In genomic region chr16:36475530-36475929, GRCm38 (mm10) we compare ENCODE assay signal across 23 mouse cellular contexts. TPM values are rescaled to one million over a fixed set of nuclear protein-coding genes. Genes with fewer than 3 reads are reported as not detected.
DNase-seq lines count a peak whose midpoint lies in the region; ATAC-seq and TF ChIP-seq lines count a peak whose summit lies in the region.
"Had no signal": no experiment of that assay in that cellular context is flagged by ENCODE, and none has a peak within 500 bp of the region (broad histone marks: within the 10 kb centered on the region; RNA-seq: fewer than 3 reads in every experiment).

No protein-coding gene starts in this region.

- TF ChIP-seq CTCF in lung, adult 2 months (IDR thresholded peaks at IDR 0.05; ENCODE audit: insufficient read depth, low read length) = no peak

- no peaks in the 10 kb centered on the region for H3K27me3 ChIP-seq in midbrain, embryonic 11.5 days (ENCODE audit: control insufficient read depth, insufficient read depth, low read length)
- H3K27me3 ChIP-seq in midbrain, embryonic 14.5 days (ENCODE audit: control insufficient read depth, insufficient read depth, low read length) = no peaks in the 10 kb centered on the region
- H3K27me3 ChIP-seq: CH12.LX, Patski had no signal

- H3K4me3 ChIP-seq in midbrain, embryonic 11.5 days (ENCODE audit: low read depth, low read length) = no peak overlapping the region
- no peak overlapping the region for H3K4me3 ChIP-seq in midbrain, embryonic 14.5 days (replicated peaks; ENCODE audit: low read depth, low read length)
- no peak overlapping the region for H3K4me3 ChIP-seq in ES-E14 (ENCODE audit: insufficient read depth in 1 of 2, low read depth in 1 of 2, low read length in 2 of 2, poor library complexity in 1 of 2, severe bottlenecking in 1 of 2)
- no peak overlapping the region for H3K4me3 ChIP-seq in lung, adult 2 months (replicated peaks; ENCODE audit: extremely low read depth, low read depth, low read length)

- no peaks in the 10 kb centered on the region for H3K4me1 ChIP-seq in midbrain, embryonic 11.5 days (ENCODE audit: control insufficient read depth, insufficient read depth, low read length)
- H3K4me1 ChIP-seq in midbrain, embryonic 14.5 days (ENCODE audit: control insufficient read depth, insufficient read depth, low read length) = no peaks in the 10 kb centered on the region
- H3K4me1 ChIP-seq in ES-E14 (ENCODE audit: control insufficient read depth in 2 of 2, insufficient read depth in 2 of 2, low read length in 2 of 2, poor library complexity in 1 of 2) = peaks cover 0 to 10% of the 10 kb centered on the region in 2 experiments; a peak in 2 of 4 replicates
- no peaks in the 10 kb centered on the region for H3K4me1 ChIP-seq in lung, adult 2 months (ENCODE audit: control insufficient read depth, insufficient read depth, low read length)

- H3K4me2 ChIP-seq in midbrain, embryonic 11.5 days = no peak overlapping the region
- no peak overlapping the region for H3K4me2 ChIP-seq in midbrain, embryonic 14.5 days (ENCODE audit: low read length)

- no peak for TF ChIP-seq POLR2A in lung, adult 2 months (IDR thresholded peaks at IDR 0.05; ENCODE audit: borderline replicate concordance, extremely low read depth, low read depth, low read length)

- DNase-seq in midbrain, embryonic 11.5 days (ENCODE audit: low spot score, missing footprints) = peak; percentile 68
- no peak for DNase-seq in midbrain, embryonic 14.5 days
- no peak for DNase-seq in ES-E14 (ENCODE audit: low read depth, low spot score)
- DNase-seq in lung, adult 2 months = no peak
- DNase-seq: adrenal gland, adult 2 months; adrenal gland, adult 8-10 months; adrenal gland, postnatal 10 days; adrenal gland, postnatal 14 days; adrenal gland, postnatal 25 days; adrenal gland, postnatal 36 days; B cell, adult 2 months; cerebellum, adult 11 months; cerebellum, adult 11-12 months; cerebellum, adult 18-20 months; cerebellum, adult 2 months had no signal

- no peak overlapping the region for H3K27ac ChIP-seq in midbrain, embryonic 11.5 days (ENCODE audit: low read depth, low read length)
- no peak overlapping the region for H3K27ac ChIP-seq in midbrain, embryonic 14.5 days (replicated peaks; ENCODE audit: low read depth, low read length)
- no peak overlapping the region for H3K27ac ChIP-seq in ES-E14 (ENCODE audit: insufficient read depth, low read depth, low read length, poor library complexity, severe bottlenecking)

- in situ Hi-C loops in ES-E14 (cut with MboI; ENCODE audit: low sequenced_read_pairs in 2 of 2, unreplicated experiment in 2 of 2) = loop anchor here (10.0 to 25.0 kb wide), 3 partner anchors 239 to 339 kb away; partner anchors contain the start of gene Slc15a2 (in 1 of the 2)

- no peaks in the 10 kb centered on the region for H3K9me3 ChIP-seq in midbrain, embryonic 11.5 days (ENCODE audit: control insufficient read depth, low read length)
- H3K9me3 ChIP-seq in midbrain, embryonic 14.5 days (ENCODE audit: control insufficient read depth, low read length) = no peaks in the 10 kb centered on the region
- no peaks in the 10 kb centered on the region for H3K9me3 ChIP-seq in ES-E14 (ENCODE audit: control insufficient read depth, insufficient read depth, low read depth, low read length)

- no peaks in the 10 kb centered on the region for H3K36me3 ChIP-seq in midbrain, embryonic 11.5 days (ENCODE audit: control insufficient read depth, insufficient read depth, low read length)
- no peaks in the 10 kb centered on the region for H3K36me3 ChIP-seq in midbrain, embryonic 14.5 days (ENCODE audit: control insufficient read depth, insufficient read depth, low read length)
- no peaks in the 10 kb centered on the region for H3K36me3 ChIP-seq in ES-E14 (ENCODE audit: control insufficient read depth, insufficient read depth, low read length, poor library complexity, severe bottlenecking)
- H3K36me3 ChIP-seq: G1E had no signal

- no peak overlapping the region for H3K9ac ChIP-seq in midbrain, embryonic 11.5 days (ENCODE audit: low read length)
- no peak overlapping the region for H3K9ac ChIP-seq in midbrain, embryonic 14.5 days (replicated peaks; ENCODE audit: low read length)
- H3K9ac ChIP-seq in ES-E14 (ENCODE audit: insufficient read depth, low read depth, low read length, poor library complexity, severe bottlenecking) = no peak overlapping the region

- no peak for ATAC-seq in midbrain, embryonic 11.5 days (ENCODE audit: low FRiP score)
- no peak for ATAC-seq in midbrain, embryonic 14.5 days (ENCODE audit: low FRiP score, low TSS enrichment)
- ATAC-seq: activated CD4-positive, CD25-positive, alpha-beta regulatory T cell, adult 4 months; CD4-positive, CD25-positive, alpha-beta regulatory T cell, adult 4 months; Patski had no signal

- 86% methylated on average over 3 of the region's 3 CpGs for WGBS in midbrain, embryonic 11.5 days
- 91% methylated on average over 3 of the region's 3 CpGs for WGBS in midbrain, embryonic 14.5 days
- 82% methylated on average over 3 of the region's 3 CpGs for WGBS in lung, adult 2 months

TF ChIP-seq in ES-E14, 5 proteins besides CTCF, POLR2A, EP300 and RAD21:
- TF ChIP-seq CHD2 (IDR thresholded peaks at IDR 0.05; ENCODE audit: low read depth, low read length) (peak; percentile 58; the same call in 1 of the 2 replicates), ZC3H11A (IDR thresholded peaks at IDR 0.05; ENCODE audit: borderline replicate concordance, low read depth, low read length) (no peak), ZNF384 (IDR thresholded peaks at IDR 0.05; ENCODE audit: low read depth, low read length) (no peak), MAFK (IDR thresholded peaks at IDR 0.05; ENCODE audit: insufficient read depth, low read depth, low read length) (no peak), HCFC1 (IDR thresholded peaks at IDR 0.05; ENCODE audit: borderline replicate concordance, insufficient read depth, low read length) (no peak)

RNA-seq across cellular contexts. Expression of gene Stfa3, which starts 20.3 kb away (rescaled TPM):
- not detected in 2 replicates for polyA plus RNA-seq in midbrain, embryonic 11.5 days (2014; fragmentation: Nextera tagmentation; extraction: Ambion mirVana)
- polyA plus RNA-seq in midbrain, embryonic 14.5 days (2014; fragmentation: Nextera tagmentation; extraction: Ambion mirVana) = not detected in 2 replicates
- not detected in 2 replicates for total RNA-seq in ES-E14 (2012; rRNA removed)
- not detected in 2 replicates for polyA plus RNA-seq in lung, adult 2 months (2012; rRNA removed)
- total RNA-seq: adrenal gland, adult 18-20 months; adrenal gland, adult 2 months; adrenal gland, adult 8-10 months; adrenal gland, postnatal 14 days; adrenal gland, postnatal 25 days; adrenal gland, postnatal 36 days; CH12.LX; G1E; MEL had no signal
- polyA plus RNA-seq: activated CD4-positive, CD25-positive, alpha-beta regulatory T cell, adult 4 months; adrenal gland, adult 2 months; C2C12; CD4-positive, CD25-positive, alpha-beta regulatory T cell, adult 4 months; cerebellum, adult 2 months; G1E; Patski had no signal
